Mouse (Mus musculus) kidney, adult 2 months (tissue): ENCODE data around the gene Snx18.

Experiments
- CTCF ChIP-seq: fragments of 200-500 bp; conservative IDR thresholded peaks from 2 replicates; pipeline ENCODE4 v1.5.1; 2011; ENCODE audit warnings: low read depth, mild to moderate bottlenecking, control low read depth, low read length, moderate library complexity, mixed read lengths; ENCODE audit not compliant: insufficient read depth, insufficient read length
- POLR2A ChIP-seq: fragments of 200-500 bp; IDR thresholded peaks from one replicate; pipeline ENCODE4 v1.6.1; 2011; ENCODE audit warnings: low read depth, low read length, control low read depth

- TF ChIP-seq POLR2A (no peak), CTCF (no peak)
Measured at GRCm38 (mm10) chr13:113613341-113613740, 5.0 kb downstream of the Snx18 start.
